Mouse (Mus musculus) forebrain, embryonic 14.5 days (tissue): Measurements from ENCODE around the gene Zzef1. TPM values are rescaled to one million over a fixed set of nuclear protein-coding genes. Genes with fewer than 3 reads are reported as not detected.
"Not testable (repeated sequence)": the region's sequence is repeated elsewhere in the genome, so short reads cannot be mapped to it uniquely, and the experiment has no call there.

Experiments used
- ATAC-seq: fragments of 200-750 bp; cut with Nextera tagmentation; 2 replicates; pipeline ENCODE4 v1.8.0; 2017; ENCODE audit warnings: mild to moderate bottlenecking, moderate library complexity
- DNase-seq: peaks from one replicate; pipeline ENCODE4 v3.0.0-alpha.2; 2015; ENCODE audit warnings: low spot score
- H3K27ac ChIP-seq: fragments of 300-500 bp; sonication (generic); 2 replicates; pipeline ENCODE4 v1.5.1; 2014; ENCODE audit warnings: low read depth, mild to moderate bottlenecking, control low read depth, low read length, moderate library complexity
- H3K27me3 ChIP-seq: fragments of 300-500 bp; sonication (generic); replicated peaks from 2 replicates; pipeline ENCODE4 v1.6.1; 2014; ENCODE audit warnings: low read length, control low read depth, mixed read lengths; ENCODE audit not compliant: control insufficient read depth, insufficient read depth
- H3K36me3 ChIP-seq: fragments of 300-500 bp; sonication (generic); 2 replicates; pipeline ENCODE4 v1.6.1; 2014; ENCODE audit warnings: low read length, control low read depth; ENCODE audit not compliant: control insufficient read depth, insufficient read depth
- H3K4me1 ChIP-seq: fragments of 300-500 bp; sonication (generic); 2 replicates; pipeline ENCODE4 v1.6.1; 2014; ENCODE audit warnings: antibody characterized with exemption, low read length, control low read depth; ENCODE audit not compliant: control insufficient read depth, insufficient read depth
- H3K4me2 ChIP-seq: fragments of 300-500 bp; sonication (generic); 2 replicates; pipeline ENCODE4 v1.6.1; 2014; ENCODE audit warnings: mild to moderate bottlenecking, control low read depth, low read length
- H3K4me3 ChIP-seq: fragments of 300-500 bp; sonication (generic); 2 replicates; pipeline ENCODE4 v1.5.1; 2014; ENCODE audit warnings: low read depth, low read length, control low read depth
- H3K9ac ChIP-seq: fragments of 300-500 bp; sonication (generic); 2 replicates; pipeline ENCODE4 v1.6.1; 2014; ENCODE audit warnings: mild to moderate bottlenecking, low read length, control low read depth, moderate library complexity
- H3K9me3 ChIP-seq: fragments of 300-500 bp; sonication (generic); replicated peaks from 2 replicates; pipeline ENCODE4 v1.6.1; 2016; ENCODE audit warnings: low read length, control low read depth, mixed read lengths; ENCODE audit not compliant: control insufficient read depth
- WGBS: fragments of 180-500 bp; shearing (Covaris S2); extraction: QIAGEN DNeasy Blood & Tissue Kit; methylation state at CpG from one replicate; pipeline ENCODE4 v1.1.7; 2014; 5-methylcytosine and 5-hydroxymethylcytosine counted together
- polyA plus RNA-seq: library from polyadenylated mRNA; unstranded; fragments of >200 nt; fragmentation: Nextera tagmentation; extraction: Ambion mirVana; gene quantifications from 2 replicates; pipeline ENCODE4 v1.2.1, GENCODE M21; 2014

Gene Zzef1
- polyA plus RNA-seq, 1 experiment from 2014 or later: 9.9 TPM

GRCm38 (mm10) chr11:72770816-72771215, 25.2 kb upstream of the Zzef1 start:
- WGBS: 87% methylated on average over 5 of the region's 5 CpGs
- DNase-seq: no peak
- no peak for ATAC-seq
- H3K4me1 ChIP-seq: no peaks in the 10 kb centered on the region
- H3K27me3 ChIP-seq: no peaks in the 10 kb centered on the region
- no peak overlapping the region for H3K4me3 ChIP-seq
- no peak overlapping the region for H3K9ac ChIP-seq
- no peak overlapping the region for H3K4me2 ChIP-seq
- H3K9me3 ChIP-seq: no peaks in the 10 kb centered on the region
- peaks cover 40% of the 10 kb centered on the region for H3K36me3 ChIP-seq
- no peak overlapping the region for H3K27ac ChIP-seq

DNA sequence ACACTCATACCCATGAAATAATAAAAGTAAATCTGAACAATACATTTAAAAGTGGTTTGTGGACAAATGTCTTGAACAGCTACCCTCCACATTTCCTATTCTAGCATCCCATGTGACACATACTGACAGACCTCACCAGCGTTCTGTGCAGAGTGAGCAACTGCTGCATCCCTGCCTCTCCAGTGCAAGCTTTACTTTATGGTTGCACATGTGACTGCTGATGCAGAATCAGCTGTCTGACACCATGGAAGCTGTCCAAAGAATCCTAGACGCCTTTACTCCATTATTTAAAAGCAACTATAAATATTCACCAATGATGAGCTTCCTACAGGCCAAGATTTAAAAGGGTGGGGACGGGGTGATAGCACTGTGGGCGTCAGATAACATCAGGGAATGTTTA, 24.6 kb upstream of the Zzef1 start:
- Histone ChIP-seq H3K4me2 (no peak overlapping the region), H3K36me3 (peaks cover 40% of the 10 kb centered on the region), H3K9ac (no peak overlapping the region), H3K9me3 (no peaks in the 10 kb centered on the region), H3K27ac (no peak overlapping the region), H3K4me3 (no peak overlapping the region), H3K4me1 (no peaks in the 10 kb centered on the region), H3K27me3 (no peaks in the 10 kb centered on the region)
- DNase-seq: no peak
- ATAC-seq: no peak
- WGBS: 76% methylated on average over 4 of the region's 4 CpGs

DNA sequence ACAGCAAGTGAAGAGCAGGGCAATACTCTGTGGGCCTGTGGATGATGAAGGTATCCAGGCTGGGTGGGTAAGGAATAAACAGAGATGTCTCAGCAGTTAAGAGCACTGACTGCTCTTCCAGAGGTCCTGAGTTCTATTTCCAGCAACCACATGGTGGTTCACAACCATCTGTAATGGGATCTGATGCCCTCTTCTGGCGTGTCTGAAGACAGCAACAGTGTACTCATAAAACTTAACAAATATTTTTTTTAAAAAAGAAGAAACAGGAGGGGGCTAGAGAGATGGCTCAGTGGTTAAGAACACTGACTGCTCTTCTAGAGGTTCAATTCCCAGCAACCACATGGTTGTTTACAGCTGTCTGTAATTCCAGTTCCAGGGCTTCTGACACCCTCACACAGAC, 23.4 kb upstream of the Zzef1 start:
- not testable (repeated sequence) for H3K9me3 ChIP-seq, H3K9ac ChIP-seq, DNase-seq, H3K4me2 ChIP-seq, H3K27ac ChIP-seq, H3K27me3 ChIP-seq, H3K4me3 ChIP-seq, ATAC-seq, H3K4me1 ChIP-seq
- WGBS: 33% methylated on average over 1 of the region's 1 CpGs
- H3K36me3 ChIP-seq: peaks cover 34% of the 10 kb centered on the region

DNA sequence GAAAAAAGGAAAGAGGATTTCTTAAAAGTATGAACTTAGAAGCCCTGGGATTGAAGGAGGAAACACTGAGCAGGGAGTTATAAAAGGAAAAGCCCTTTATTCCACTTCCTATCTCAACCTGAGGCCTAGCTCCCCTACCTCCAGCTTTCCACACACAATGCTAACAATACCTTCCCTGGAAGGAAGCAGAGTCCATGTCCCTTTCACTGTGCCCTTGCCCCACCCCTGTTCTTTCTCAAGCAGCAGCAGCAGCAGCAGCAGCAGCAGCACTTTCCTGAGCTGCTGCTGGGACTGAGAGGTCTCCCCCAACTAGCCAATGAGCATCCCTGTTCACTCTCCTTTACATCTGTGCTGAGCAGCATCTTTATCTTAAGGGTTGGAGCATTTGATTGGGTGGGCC, 17.1 kb upstream of the Zzef1 start:
- H3K27me3 ChIP-seq: no peaks in the 10 kb centered on the region
- H3K4me3 ChIP-seq: no peak overlapping the region
- ATAC-seq (no peak), DNase-seq (no peak)
- H3K4me2 ChIP-seq: no peak overlapping the region
- no peaks in the 10 kb centered on the region for H3K4me1 ChIP-seq
- H3K9ac ChIP-seq: no peak overlapping the region
- H3K36me3 ChIP-seq: no peaks in the 10 kb centered on the region
- H3K9me3 ChIP-seq: no peaks in the 10 kb centered on the region
- no peak overlapping the region for H3K27ac ChIP-seq

GRCm38 (mm10) chr11:72782103-72782502, 13.9 kb upstream of the Zzef1 start:
- H3K36me3 ChIP-seq: no peaks in the 10 kb centered on the region
- H3K4me2 ChIP-seq: no peak overlapping the region
- no peaks in the 10 kb centered on the region for H3K27me3 ChIP-seq
- ATAC-seq (no peak), DNase-seq (no peak)
- no peak overlapping the region for H3K9ac ChIP-seq
- H3K9me3 ChIP-seq: no peaks in the 10 kb centered on the region
- no peaks in the 10 kb centered on the region for H3K4me1 ChIP-seq
- H3K4me3 ChIP-seq: no peak overlapping the region
- 70% methylated on average over 2 of the region's 2 CpGs for WGBS
- no peak overlapping the region for H3K27ac ChIP-seq

- WGBS: 84% methylated on average over 3 of the region's 3 CpGs
- Histone ChIP-seq H3K4me3 (no peak overlapping the region), H3K27ac (no peak overlapping the region), H3K9me3 (no peaks in the 10 kb centered on the region), H3K4me1 (no peaks in the 10 kb centered on the region), H3K27me3 (no peaks in the 10 kb centered on the region), H3K4me2 (no peak overlapping the region), H3K9ac (no peak overlapping the region), H3K36me3 (no peaks in the 10 kb centered on the region)
- no peak for DNase-seq
- no peak for ATAC-seq
These were observed 13.5 kb upstream of the Zzef1 start for GRCm38 (mm10) chr11:72782503-72782902.

- no peak overlapping the region for H3K27ac ChIP-seq
- H3K4me3 ChIP-seq: no peak overlapping the region
- no peak for DNase-seq
- no peaks in the 10 kb centered on the region for H3K27me3 ChIP-seq
- H3K36me3 ChIP-seq: no peaks in the 10 kb centered on the region
- H3K9ac ChIP-seq: no peak overlapping the region
- no peak overlapping the region for H3K4me2 ChIP-seq
- no peaks in the 10 kb centered on the region for H3K9me3 ChIP-seq
- ATAC-seq: no peak
- peaks cover 4% of the 10 kb centered on the region for H3K4me1 ChIP-seq
These were observed 4.0 kb upstream of the Zzef1 start for GRCm38 (mm10) chr11:72792033-72792432.

GRCm38 (mm10) chr11:72795149-72795454, 924 bp upstream of the Zzef1 start:
- WGBS: 20% methylated on average over 14 of the region's 14 CpGs
- peak overlapping the region; percentile 89 for H3K9ac ChIP-seq
- no peaks in the 10 kb centered on the region for H3K27me3 ChIP-seq
- H3K36me3 ChIP-seq: no peaks in the 10 kb centered on the region
- ATAC-seq (peak; percentile 45), DNase-seq (no peak)
- peak overlapping the region; percentile 89 for H3K4me3 ChIP-seq
- H3K4me2 ChIP-seq: peak overlapping the region; percentile 87
- H3K27ac ChIP-seq: peak overlapping the region; percentile 87
- no peaks in the 10 kb centered on the region for H3K9me3 ChIP-seq
- H3K4me1 ChIP-seq: peaks cover 9% of the 10 kb centered on the region

- Histone ChIP-seq H3K27me3 (no peaks in the 10 kb centered on the region), H3K9me3 (no peaks in the 10 kb centered on the region), H3K36me3 (no peaks in the 10 kb centered on the region), H3K4me3 (peak overlapping the region; percentile 89), H3K4me1 (peaks cover 9% of the 10 kb centered on the region), H3K9ac (peak overlapping the region; percentile 89), H3K27ac (no peak overlapping the region), H3K4me2 (peak overlapping the region; percentile 84)
- ATAC-seq (no peak; the same call in 1 of the 2 replicates), DNase-seq (no peak)
- WGBS: under 1% methylated on average over 42 of the region's 42 CpGs
These were observed 266 bp downstream of the Zzef1 start for GRCm38 (mm10) chr11:72796296-72796687.
